9 mouse cellular contexts compared by ENCODE assay signal in the genomic region with DNA sequence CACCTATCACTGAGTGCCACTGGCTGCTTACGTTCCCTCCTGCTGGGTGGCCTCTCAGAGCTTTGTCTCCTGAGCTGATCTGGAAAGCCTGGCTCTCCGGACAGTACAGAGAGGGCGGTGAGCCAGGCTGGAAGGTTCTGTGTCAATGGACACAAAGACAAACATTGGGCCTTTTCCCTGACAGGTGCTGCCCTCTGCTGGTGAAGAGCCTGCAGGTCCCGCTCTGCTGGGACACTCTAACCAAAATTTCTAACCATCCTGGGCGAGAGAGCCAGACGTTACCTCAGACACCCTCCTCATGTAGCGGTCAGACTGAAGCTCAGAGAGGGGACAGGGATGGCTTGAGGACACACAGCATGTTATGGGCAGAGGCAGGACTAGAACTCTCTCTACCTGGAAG.
DNase-seq lines count a peak whose midpoint lies in the region; ATAC-seq and TF ChIP-seq lines count a peak whose summit lies in the region.
"Had no signal": no experiment of that assay in that cellular context is flagged by ENCODE, and none has a peak within 500 bp of the region (broad histone marks: within the 10 kb centered on the region; RNA-seq: fewer than 3 reads in every experiment).

No protein-coding gene starts in this region.

- no peak overlapping the region for H3K4me3 ChIP-seq in gastrocnemius, adult 2 months
- H3K4me3 ChIP-seq in kidney, postnatal 0 days (replicated peaks; ENCODE audit: low read depth, low read length), result no peak overlapping the region
- no peak overlapping the region for H3K4me3 ChIP-seq in lung, embryonic 16.5 days (ENCODE audit: low read length)
- H3K4me3 ChIP-seq: myocyte had no signal

- H3K4me2 ChIP-seq in kidney, postnatal 0 days (ENCODE audit: low read length), result no peak overlapping the region
- no peak overlapping the region for H3K4me2 ChIP-seq in lung, embryonic 16.5 days (ENCODE audit: low read depth, low read length)

- intact Hi-C loops in gastrocnemius, adult 2 months (cut with DNase I), result loop anchor here (10.0 kb wide), 1 partner anchor 293 kb away; no protein-coding TSS in a partner anchor

- TF ChIP-seq CTCF in gastrocnemius, adult 2 months (IDR thresholded peaks at IDR 0.05), result peak; percentile 88
- peak; percentile 83 for TF ChIP-seq CTCF in kidney, postnatal 0 days (IDR thresholded peaks at IDR 0.05; ENCODE audit: low read depth)

- H3K27ac ChIP-seq in gastrocnemius, adult 2 months, result no peak overlapping the region
- H3K27ac ChIP-seq in kidney, postnatal 0 days, result no peak overlapping the region
- no peak overlapping the region for H3K27ac ChIP-seq in lung, embryonic 16.5 days (ENCODE audit: low read length)

- H3K9me3 ChIP-seq in kidney, postnatal 0 days (replicated peaks; ENCODE audit: low read length), result no peaks in the 10 kb centered on the region
- H3K9me3 ChIP-seq in lung, embryonic 16.5 days (ENCODE audit: control insufficient read depth, low read length), result no peaks in the 10 kb centered on the region

- H3K9ac ChIP-seq in kidney, postnatal 0 days (ENCODE audit: low read depth, low read length), result no peak overlapping the region
- H3K9ac ChIP-seq in lung, embryonic 16.5 days (ENCODE audit: low read length), result no peak overlapping the region

- peaks cover 37% of the 10 kb centered on the region for H3K36me3 ChIP-seq in kidney, postnatal 0 days (ENCODE audit: insufficient read depth, low read length)
- H3K36me3 ChIP-seq in lung, embryonic 16.5 days (ENCODE audit: control insufficient read depth, insufficient read depth, low read length), result peaks cover 30% of the 10 kb centered on the region

- no peaks in the 10 kb centered on the region for H3K4me1 ChIP-seq in kidney, postnatal 0 days (replicated peaks; ENCODE audit: insufficient read depth, low read length)
- no peaks in the 10 kb centered on the region for H3K4me1 ChIP-seq in lung, embryonic 16.5 days (replicated peaks; ENCODE audit: control insufficient read depth, insufficient read depth, low read length)

- H3K27me3 ChIP-seq in kidney, postnatal 0 days (ENCODE audit: insufficient read depth, low read length), result no peaks in the 10 kb centered on the region
- H3K27me3 ChIP-seq in lung, embryonic 16.5 days (ENCODE audit: control insufficient read depth, insufficient read depth, low read depth, low read length), result no peaks in the 10 kb centered on the region

- ATAC-seq in kidney, postnatal 0 days (replicated peaks; ENCODE audit: low FRiP score, low read depth), result peak; percentile 6; the same call in 1 of the 2 replicates
- ATAC-seq in lung, embryonic 16.5 days (ENCODE audit: low read depth), result 0 out of 2 replicates have a peak, but pooled peaks have one; percentile 37

- 34% methylated on average over 7 of the region's 7 CpGs for WGBS in kidney, postnatal 0 days
- 25% methylated on average over 7 of the region's 7 CpGs for WGBS in lung, embryonic 16.5 days

- peak; percentile 84 for DNase-seq in 3T3-L1 (ENCODE audit: low read depth, low spot score)
- peak; percentile 70 for DNase-seq in MN1 (ENCODE audit: low spot score)
- peak; percentile 91 to 97 for DNase-seq in cerebellum, postnatal 14 days
- peak; percentile 85 for DNase-seq in gastrocnemius, adult 2 months
- peak; percentile 76 for DNase-seq in kidney, postnatal 0 days (ENCODE audit: low spot score)
- DNase-seq in ovary, postnatal 36 days (ENCODE audit: low spot score), result peak; percentile 59
- peak; percentile 47 to 79 for DNase-seq in urinary bladder, postnatal 4 days (ENCODE audit: low spot score in 2 of 2)
